In the genomic region with DNA sequence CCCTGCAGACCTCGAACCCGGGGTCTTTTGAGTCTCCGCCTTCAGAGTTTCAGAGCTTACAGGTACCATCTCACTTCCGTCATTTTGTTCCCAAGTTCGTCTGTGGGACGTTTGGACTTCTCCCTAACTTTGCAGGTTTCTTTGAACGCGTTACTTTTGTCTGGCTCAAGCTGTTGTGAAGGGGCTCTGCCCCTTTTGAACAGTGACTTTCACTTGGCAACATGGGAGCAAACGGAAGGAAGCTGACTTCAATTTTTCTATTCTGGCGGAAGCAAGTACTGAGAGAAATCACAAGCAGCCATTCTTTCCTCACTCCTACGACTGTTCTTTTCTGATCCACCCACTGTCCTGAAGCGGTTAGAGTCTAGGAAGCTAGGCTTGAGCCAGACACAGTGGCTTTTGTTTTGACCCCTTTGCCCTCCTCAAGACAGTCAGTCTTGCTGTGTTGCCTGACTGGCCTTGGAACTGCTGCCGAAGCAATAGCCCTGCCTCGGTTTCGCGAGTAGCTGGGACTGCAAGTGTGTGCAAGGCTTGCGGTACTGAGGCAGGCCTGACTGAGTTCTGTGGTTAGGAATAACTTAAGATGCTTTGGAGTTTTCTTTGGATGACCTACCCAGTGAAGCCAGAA, we compare ENCODE assay signal across 8 mouse cellular contexts. TPM values are rescaled to one million over a fixed set of nuclear protein-coding genes. Genes with fewer than 3 reads are reported as not detected.
DNase-seq lines count a peak whose midpoint lies in the region; ATAC-seq lines count a peak whose summit lies in the region.

No protein-coding gene starts in this region.

- no peak for ATAC-seq in forebrain, embryonic 12.5 days (ENCODE audit: low FRiP score)
- ATAC-seq in intestine, embryonic 15.5 days = no peak

- 33% methylated on average over 17 of the region's 17 CpGs for WGBS in forebrain, embryonic 12.5 days
- WGBS in intestine, embryonic 15.5 days = 14% methylated on average over 17 of the region's 17 CpGs

- peak overlapping the region; percentile 90 for H3K4me2 ChIP-seq in forebrain, embryonic 12.5 days
- H3K4me2 ChIP-seq in intestine, embryonic 15.5 days (replicated peaks) = peak overlapping the region; percentile 80

- no peak overlapping the region for H3K27ac ChIP-seq in forebrain, embryonic 12.5 days
- peak overlapping the region; percentile 97 for H3K27ac ChIP-seq in intestine, embryonic 15.5 days

- H3K4me3 ChIP-seq in forebrain, embryonic 12.5 days (replicated peaks) = peak overlapping the region; percentile 92
- H3K4me3 ChIP-seq in intestine, embryonic 15.5 days (replicated peaks) = peak overlapping the region; percentile 98

- peaks cover 25% of the 10 kb centered on the region for H3K4me1 ChIP-seq in forebrain, embryonic 12.5 days
- H3K4me1 ChIP-seq in intestine, embryonic 15.5 days (replicated peaks) = peaks cover 16% of the 10 kb centered on the region

- no peaks in the 10 kb centered on the region for H3K27me3 ChIP-seq in forebrain, embryonic 12.5 days
- H3K27me3 ChIP-seq in intestine, embryonic 15.5 days (replicated peaks) = no peaks in the 10 kb centered on the region

- H3K9ac ChIP-seq in forebrain, embryonic 12.5 days = peak overlapping the region; percentile 90
- peak overlapping the region; percentile 99 for H3K9ac ChIP-seq in intestine, embryonic 15.5 days

- DNase-seq in thymus, postnatal 0 days (ENCODE audit: low spot score) = peak; percentile 52
- no peak for DNase-seq in thymus, adult 18-20 months
- DNase-seq in lung, postnatal 36 days = peak; percentile 15
- DNase-seq in layer of hippocampus, adult 9-11 months = no peak
- no peak for DNase-seq in left cerebral cortex, adult 11 months (ENCODE audit: low spot score)
- no peak for DNase-seq in frontal cortex, postnatal 14 days (ENCODE audit: low spot score in 2 of 2)

- H3K9me3 ChIP-seq in forebrain, embryonic 12.5 days = no peaks in the 10 kb centered on the region
- no peaks in the 10 kb centered on the region for H3K9me3 ChIP-seq in intestine, embryonic 15.5 days

- H3K36me3 ChIP-seq in forebrain, embryonic 12.5 days (replicated peaks) = peaks cover 24% of the 10 kb centered on the region
- peaks cover 15% of the 10 kb centered on the region for H3K36me3 ChIP-seq in intestine, embryonic 15.5 days

RNA-seq across cellular contexts. Expression of gene Tm9sf1, which starts 0.8 kb away (rescaled TPM):
- 71.6 and 76.7 TPM in 2 replicates for polyA plus RNA-seq in thymus, postnatal 0 days (2015; fragmentation: Nextera tagmentation; extraction: Ambion mirVana)
- 68.7 and 73.4 TPM in 2 replicates for polyA plus RNA-seq in forebrain, embryonic 12.5 days (2016; fragmentation: Nextera tagmentation; extraction: Ambion mirVana)
- polyA plus RNA-seq in intestine, embryonic 15.5 days (2015; fragmentation: Nextera tagmentation; extraction: Ambion mirVana) = 119 and 124 TPM in 2 replicates

RNA-seq across cellular contexts. Expression of gene Tssk4, which starts 5.6 kb away (rescaled TPM):
- 0.62 and 0.81 TPM in 2 replicates for polyA plus RNA-seq in thymus, postnatal 0 days (2015; fragmentation: Nextera tagmentation; extraction: Ambion mirVana)
- 0.65 and 0.68 TPM in 2 replicates for polyA plus RNA-seq in forebrain, embryonic 12.5 days (2016; fragmentation: Nextera tagmentation; extraction: Ambion mirVana)
- 0.75 and 1.2 TPM in 2 replicates for polyA plus RNA-seq in intestine, embryonic 15.5 days (2015; fragmentation: Nextera tagmentation; extraction: Ambion mirVana)

RNA-seq across cellular contexts. Expression of gene Gm49378, which starts 6.7 kb away (rescaled TPM):
- 0.71 and 1.7 TPM in 2 replicates for polyA plus RNA-seq in thymus, postnatal 0 days (2015; fragmentation: Nextera tagmentation; extraction: Ambion mirVana)
- 4.0 and 5.6 TPM in 2 replicates for polyA plus RNA-seq in forebrain, embryonic 12.5 days (2016; fragmentation: Nextera tagmentation; extraction: Ambion mirVana)
- 0.86 and 2.6 TPM in 2 replicates for polyA plus RNA-seq in intestine, embryonic 15.5 days (2015; fragmentation: Nextera tagmentation; extraction: Ambion mirVana)

RNA-seq across cellular contexts. Expression of gene Ipo4, which starts 8.6 kb away (rescaled TPM):
- polyA plus RNA-seq in thymus, postnatal 0 days (2015; fragmentation: Nextera tagmentation; extraction: Ambion mirVana) = 32.8 and 39.6 TPM in 2 replicates
- 68.5 and 68.6 TPM in 2 replicates for polyA plus RNA-seq in forebrain, embryonic 12.5 days (2016; fragmentation: Nextera tagmentation; extraction: Ambion mirVana)
- polyA plus RNA-seq in intestine, embryonic 15.5 days (2015; fragmentation: Nextera tagmentation; extraction: Ambion mirVana) = 63.8 and 72.8 TPM in 2 replicates

RNA-seq across cellular contexts. Expression of gene Mdp1, which starts 15.9 kb away (rescaled TPM):
- polyA plus RNA-seq in thymus, postnatal 0 days (2015; fragmentation: Nextera tagmentation; extraction: Ambion mirVana) = 78.1 and 80.2 TPM in 2 replicates
- 60.5 and 64.5 TPM in 2 replicates for polyA plus RNA-seq in forebrain, embryonic 12.5 days (2016; fragmentation: Nextera tagmentation; extraction: Ambion mirVana)
- polyA plus RNA-seq in intestine, embryonic 15.5 days (2015; fragmentation: Nextera tagmentation; extraction: Ambion mirVana) = 58.4 and 62.1 TPM in 2 replicates

Comparison
In these comparisons a context has a peak if more than half of its experiments do, and no peak if none do; other contexts are left out.
1. DNase-seq: peak in thymus, postnatal 0 days (single experiment) and lung, postnatal 36 days (single experiment); none in thymus, adult 18-20 months (0 of 2), layer of hippocampus, adult 9-11 months (single experiment), left cerebral cortex, adult 11 months (single experiment) and frontal cortex, postnatal 14 days (0 of 2).